Mouse (Mus musculus) fat pad, adult 2 months (tissue): ENCODE measurements around the gene Plekha7.

Experiments
- DNase-seq: peaks from one replicate; pipeline ENCODE4 v3.0.0-alpha.2; 2011; ENCODE audit warnings: low read depth, low spot score; ENCODE audit errors: extremely low read depth

Plekha7 gene

GRCm38 (mm10) chr7:116189708-116190107, 118.5 kb downstream of the Plekha7 start:
- DNase-seq, result no peak

- no peak for DNase-seq
These were observed 119.8 kb downstream of the Plekha7 start for GRCm38 (mm10) chr7:116188391-116188790.

- DNase-seq, result no peak
These were observed 120.7 kb downstream of the Plekha7 start for GRCm38 (mm10) chr7:116187521-116187920.

- DNase-seq, result no peak
These were observed 121.3 kb downstream of the Plekha7 start for GRCm38 (mm10) chr7:116186847-116187246.

- no peak for DNase-seq
These were observed 122.0 kb downstream of the Plekha7 start for GRCm38 (mm10) chr7:116186156-116186555.

GRCm38 (mm10) chr7:116184358-116185057, 123.7 kb downstream of the Plekha7 start:
- DNase-seq, result no peak

- no peak for DNase-seq
These were observed 125.7 kb downstream of the Plekha7 start for GRCm38 (mm10) chr7:116182451-116182850.

GRCm38 (mm10) chr7:116181444-116181946, 126.7 kb downstream of the Plekha7 start:
- no peak for DNase-seq

- DNase-seq, result no peak
These were observed 129.3 kb downstream of the Plekha7 start for GRCm38 (mm10) chr7:116178916-116179315.

GRCm38 (mm10) chr7:116172774-116173173, 135.4 kb downstream of the Plekha7 start:
- DNase-seq, result no peak

GRCm38 (mm10) chr7:116169426-116169825, 138.8 kb downstream of the Plekha7 start:
- DNase-seq, result no peak

- DNase-seq, result no peak
These were observed 140.0 kb downstream of the Plekha7 start for GRCm38 (mm10) chr7:116168224-116168623.

GRCm38 (mm10) chr7:116164232-116164631, 143.9 kb downstream of the Plekha7 start:
- no peak for DNase-seq

- no peak for DNase-seq
These were observed 146.6 kb downstream of the Plekha7 start for GRCm38 (mm10) chr7:116161544-116161943.

GRCm38 (mm10) chr7:116156894-116157143, 151.4 kb downstream of the Plekha7 start:
- peak; percentile 16 for DNase-seq

- no peak for DNase-seq
These were observed 151.9 kb downstream of the Plekha7 start for GRCm38 (mm10) chr7:116156072-116156893.

GRCm38 (mm10) chr7:116153781-116154368, 154.3 kb downstream of the Plekha7 start:
- DNase-seq, result no peak

- DNase-seq, result no peak
These were observed 158.6 kb downstream of the Plekha7 start for GRCm38 (mm10) chr7:116149568-116149967.

- no peak for DNase-seq
These were observed 161.1 kb downstream of the Plekha7 start for GRCm38 (mm10) chr7:116147114-116147513.

- DNase-seq, result no peak
These were observed 163.1 kb downstream of the Plekha7 start for GRCm38 (mm10) chr7:116145030-116145429.

GRCm38 (mm10) chr7:116137671-116138070, 170.5 kb downstream of the Plekha7 start:
- no peak for DNase-seq

- DNase-seq, result no peak
These were observed 171.0 kb downstream of the Plekha7 start for GRCm38 (mm10) chr7:116137149-116137548.
